Mouse (Mus musculus) kidney, adult 8-10 months (tissue): ENCODE data around the gene Ralgapa2.
A peak's percentile ranks its signal among the peaks of the same experiment; 100 is the strongest.

Experiments used
- DNase-seq, 2 experiments: peaks; one replicate each; pipeline ENCODE4 v3.0.0; 2022

Ralgapa2 gene

GRCm38 (mm10) chr2:146299841-146300460, 212.2 kb downstream of the Ralgapa2 start:
- no peak for DNase-seq

- no peak for DNase-seq
Observed at GRCm38 (mm10) chr2:146293538-146293937, 218.6 kb downstream of the Ralgapa2 start.

- no peak for DNase-seq
Observed at GRCm38 (mm10) chr2:146290871-146291637, 221.1 kb downstream of the Ralgapa2 start.

GRCm38 (mm10) chr2:146290366-146290765, 221.8 kb downstream of the Ralgapa2 start:
- no peak for DNase-seq

GRCm38 (mm10) chr2:146289394-146289793, 222.8 kb downstream of the Ralgapa2 start:
- no peak for DNase-seq

GRCm38 (mm10) chr2:146288326-146288725, 223.8 kb downstream of the Ralgapa2 start:
- DNase-seq, result no peak

GRCm38 (mm10) chr2:146287531-146287930, 224.6 kb downstream of the Ralgapa2 start:
- DNase-seq, result no peak

GRCm38 (mm10) chr2:146281346-146281745, 230.8 kb downstream of the Ralgapa2 start:
- DNase-seq, result no peak

GRCm38 (mm10) chr2:146280921-146281274, 231.2 kb downstream of the Ralgapa2 start:
- no peak for DNase-seq

- no peak for DNase-seq
Observed at GRCm38 (mm10) chr2:146280221-146280920, 231.8 kb downstream of the Ralgapa2 start.

- no peak for DNase-seq
Observed at GRCm38 (mm10) chr2:146279430-146280220, 232.5 kb downstream of the Ralgapa2 start.

- no peak for DNase-seq
Observed at GRCm38 (mm10) chr2:146278381-146278780, 233.8 kb downstream of the Ralgapa2 start.

- DNase-seq, result no peak
Observed at GRCm38 (mm10) chr2:146266539-146266938, 245.6 kb downstream of the Ralgapa2 start.

GRCm38 (mm10) chr2:146265045-146265444, 247.1 kb downstream of the Ralgapa2 start:
- peak; percentile 6 to 8 for DNase-seq

GRCm38 (mm10) chr2:146262966-146263365, 249.2 kb downstream of the Ralgapa2 start:
- no peak for DNase-seq

GRCm38 (mm10) chr2:146262215-146262614, 249.9 kb downstream of the Ralgapa2 start:
- DNase-seq, result no peak

- DNase-seq, result no peak
Observed at GRCm38 (mm10) chr2:146261146-146261545, 251.0 kb downstream of the Ralgapa2 start.

- DNase-seq, result no peak
Observed at GRCm38 (mm10) chr2:146259787-146260560, 252.2 kb downstream of the Ralgapa2 start.

- DNase-seq, result no peak
Observed at GRCm38 (mm10) chr2:146258736-146259469, 253.2 kb downstream of the Ralgapa2 start.

GRCm38 (mm10) chr2:146257609-146258008, 254.5 kb downstream of the Ralgapa2 start:
- DNase-seq, result no peak

GRCm38 (mm10) chr2:146257037-146257436, 255.1 kb downstream of the Ralgapa2 start:
- no peak for DNase-seq
